Mouse (Mus musculus) forebrain, embryonic 11.5 days (tissue): ENCODE measurements around the gene Prr32. TPM values are rescaled to one million over a fixed set of nuclear protein-coding genes. Genes with fewer than 3 reads are reported as not detected.

ENCODE experiments used
- ATAC-seq: fragments of 200-750 bp; cut with Nextera tagmentation; replicated peaks from 2 replicates; pipeline ENCODE4 v1.8.0; 2017; ENCODE audit warnings: moderate TSS enrichment; ENCODE audit not compliant: low FRiP score
- DNase-seq: peaks from one replicate; pipeline ENCODE4 v3.0.0-alpha.2; 2017; ENCODE audit warnings: low spot score
- H3K27ac ChIP-seq: fragments of 300-500 bp; sonication (generic); 2 replicates; pipeline ENCODE4 v1.5.1; 2014; ENCODE audit warnings: low read depth, low read length
- H3K27me3 ChIP-seq: fragments of 300-500 bp; sonication (generic); 2 replicates; pipeline ENCODE4 v1.6.1; 2014; ENCODE audit warnings: mild to moderate bottlenecking, low read length, mixed read lengths; ENCODE audit not compliant: control insufficient read depth, insufficient read depth
- H3K36me3 ChIP-seq: fragments of 300-500 bp; sonication (generic); 2 replicates; pipeline ENCODE4 v1.6.1; 2014; ENCODE audit warnings: mild to moderate bottlenecking, low read length, moderate library complexity, mixed read lengths; ENCODE audit not compliant: control insufficient read depth, insufficient read depth
- H3K4me1 ChIP-seq: fragments of 300-500 bp; sonication (generic); replicated peaks from 2 replicates; pipeline ENCODE4 v1.6.1; 2014; ENCODE audit warnings: low read length, mixed read lengths; ENCODE audit not compliant: control insufficient read depth, insufficient read depth
- H3K4me2 ChIP-seq: fragments of 300-500 bp; sonication (generic); 2 replicates; pipeline ENCODE4 v1.6.1; 2014; ENCODE audit warnings: low read depth, mild to moderate bottlenecking, low read length, moderate library complexity, mixed read lengths; ENCODE audit not compliant: severe bottlenecking
- H3K4me3 ChIP-seq: fragments of 300-500 bp; sonication (generic); 2 replicates; pipeline ENCODE4 v1.5.1; 2014; ENCODE audit warnings: low read depth, low read length
- H3K9ac ChIP-seq: fragments of 300-500 bp; sonication (generic); 2 replicates; pipeline ENCODE4 v1.6.1; 2014; ENCODE audit warnings: low read length
- H3K9me3 ChIP-seq: fragments of 300-500 bp; sonication (generic); 2 replicates; pipeline ENCODE4 v1.6.1; 2016; ENCODE audit warnings: low read length, mixed read lengths; ENCODE audit not compliant: control insufficient read depth
- WGBS: fragments of 180-500 bp; shearing (Covaris S2); extraction: QIAGEN DNeasy Blood & Tissue Kit; methylation state at CpG from one replicate; pipeline ENCODE4 v1.1.7; 2014; 5-methylcytosine and 5-hydroxymethylcytosine counted together
- polyA plus RNA-seq: library from polyadenylated mRNA; unstranded; fragments of >200 nt; fragmentation: Nextera tagmentation; extraction: Ambion mirVana; gene quantifications from 2 replicates; pipeline ENCODE4 v1.2.1, GENCODE M21; 2014

Prr32 gene
- polyA plus RNA-seq: 0.24 TPM in 1 of 2 replicates, not detected in the other

- Histone ChIP-seq H3K36me3 (no peaks in the 10 kb centered on the region), H3K4me1 (no peaks in the 10 kb centered on the region), H3K4me2 (no peak within 1 kb of the TSS), H3K27ac (no peak within 1 kb of the TSS), H3K9ac (no peak within 1 kb of the TSS), H3K4me3 (no peak within 1 kb of the TSS), H3K27me3 (no peaks in the 10 kb centered on the region), H3K9me3 (no peaks in the 10 kb centered on the region)
- WGBS: 76% methylated on average over 1 of the region's 1 CpGs
- ATAC-seq: no peak
- no peak for DNase-seq
Measured at GRCm38 (mm10) chrX:45090604-45091003, at the start of gene Prr32. Prr32 (plus strand) TSS chrX:45090904.
